Mouse (Mus musculus) stomach, embryonic 15.5 days (tissue): ENCODE data around the gene Ppm1k. TPM values are rescaled to one million over a fixed set of nuclear protein-coding genes. Genes with fewer than 3 reads are reported as not detected.
"Not testable (repeated sequence)": the region's sequence is repeated elsewhere in the genome, so short reads cannot be mapped to it uniquely, and the experiment has no call there.

Source experiments
- ATAC-seq: fragments of 200-750 bp; cut with Nextera tagmentation; 2 replicates; pipeline ENCODE4 v1.8.0; 2017; ENCODE audit warnings: low read depth, moderate number of reproducible peaks, moderate TSS enrichment; ENCODE audit not compliant: insufficient read depth, low FRiP score
- H3K27ac ChIP-seq: fragments of 300-500 bp; sonication (generic); 2 replicates; pipeline ENCODE4 v1.5.1; 2015; ENCODE audit warnings: mild to moderate bottlenecking, inconsistent platforms
- H3K27me3 ChIP-seq: fragments of 300-500 bp; sonication (generic); replicated peaks from 2 replicates; pipeline ENCODE4 v1.6.1; 2015; ENCODE audit warnings: inconsistent platforms
- H3K36me3 ChIP-seq: fragments of 300-500 bp; sonication (generic); 2 replicates; pipeline ENCODE4 v1.6.1; 2015; ENCODE audit warnings: inconsistent platforms
- H3K4me1 ChIP-seq: fragments of 300-500 bp; sonication (generic); 2 replicates; pipeline ENCODE4 v1.6.1; 2015; ENCODE audit warnings: inconsistent platforms
- H3K4me2 ChIP-seq: fragments of 300-500 bp; sonication (generic); 2 replicates; pipeline ENCODE4 v1.6.1; 2015; ENCODE audit warnings: mild to moderate bottlenecking, inconsistent platforms
- H3K4me3 ChIP-seq: fragments of 300-500 bp; sonication (generic); replicated peaks from 2 replicates; pipeline ENCODE4 v1.5.1; 2015; ENCODE audit warnings: inconsistent platforms
- H3K9ac ChIP-seq: fragments of 300-500 bp; sonication (generic); 2 replicates; pipeline ENCODE4 v1.6.1; 2015; ENCODE audit warnings: inconsistent platforms
- H3K9me3 ChIP-seq: fragments of 300-500 bp; sonication (generic); 2 replicates; pipeline ENCODE4 v1.6.1; 2016; ENCODE audit warnings: inconsistent platforms
- WGBS: fragments of 180-500 bp; shearing (Covaris S2); methylation state at CpG from one replicate; pipeline ENCODE4 v1.1.7; 2015; 5-methylcytosine and 5-hydroxymethylcytosine counted together
- polyA plus RNA-seq: library from polyadenylated mRNA; unstranded; fragments of >200 nt; fragmentation: Nextera tagmentation; extraction: Ambion mirVana; gene quantifications from 2 replicates; pipeline ENCODE4 v1.2.1, GENCODE M21; 2015

The Ppm1k gene
- polyA plus RNA-seq, 1 experiment from 2014 or later, result 4.9 TPM

- WGBS, result 52% methylated on average over 2 of the region's 2 CpGs
- ATAC-seq, result no peak
- H3K4me2 ChIP-seq, result no peak overlapping the region
Measured at GRCm38 (mm10) chr6:57544866-57545265, 9.6 kb upstream of the Ppm1k start.

GRCm38 (mm10) chr6:57543591-57543990 lies 8.3 kb upstream of the Ppm1k start:
- not testable (repeated sequence) for H3K27me3 ChIP-seq, H3K4me2 ChIP-seq, H3K27ac ChIP-seq

More at GRCm38 (mm10) chr6:57544866-57545265, 9.6 kb upstream of the Ppm1k start:
- no peak overlapping the region for H3K4me3 ChIP-seq
- H3K9ac ChIP-seq, result no peak overlapping the region
- H3K9me3 ChIP-seq, result no peaks in the 10 kb centered on the region
- no peaks in the 10 kb centered on the region for H3K27me3 ChIP-seq
- no peak overlapping the region for H3K27ac ChIP-seq
- H3K4me1 ChIP-seq, result no peaks in the 10 kb centered on the region
- H3K36me3 ChIP-seq, result no peaks in the 10 kb centered on the region

GRCm38 (mm10) chr6:57541737-57542335 lies 6.6 kb upstream of the Ppm1k start:
- ATAC-seq, result no peak
- Histone ChIP-seq H3K27me3 (no peaks in the 10 kb centered on the region), H3K4me2 (no peak overlapping the region), H3K36me3 (no peaks in the 10 kb centered on the region), H3K4me1 (no peaks in the 10 kb centered on the region), H3K9ac (no peak overlapping the region), H3K27ac (no peak overlapping the region), H3K4me3 (no peak overlapping the region), H3K9me3 (no peaks in the 10 kb centered on the region)
- 75% methylated on average over 1 of the region's 1 CpGs for WGBS

More at GRCm38 (mm10) chr6:57543591-57543990, 8.3 kb upstream of the Ppm1k start:
- H3K4me3 ChIP-seq, ATAC-seq, H3K9me3 ChIP-seq, H3K36me3 ChIP-seq, H3K9ac ChIP-seq, H3K4me1 ChIP-seq: not testable (repeated sequence)

- Histone ChIP-seq H3K9me3 (no peaks in the 10 kb centered on the region), H3K36me3 (no peaks in the 10 kb centered on the region), H3K4me3 (no peak overlapping the region), H3K27ac (no peak overlapping the region), H3K4me2 (no peak overlapping the region), H3K27me3 (no peaks in the 10 kb centered on the region), H3K9ac (no peak overlapping the region), H3K4me1 (no peaks in the 10 kb centered on the region)
- WGBS, result 65% methylated on average over 5 of the region's 5 CpGs
- peak; percentile 7; the same call in 1 of the 2 replicates for ATAC-seq
Measured at GRCm38 (mm10) chr6:57540950-57541498, 5.8 kb upstream of the Ppm1k start.

- Histone ChIP-seq H3K27me3 (no peaks in the 10 kb centered on the region), H3K4me1 (no peaks in the 10 kb centered on the region; the same call in 1 of the 2 replicates), H3K36me3 (no peaks in the 10 kb centered on the region), H3K27ac (no peak overlapping the region), H3K4me3 (no peak overlapping the region), H3K9me3 (no peaks in the 10 kb centered on the region), H3K4me2 (no peak overlapping the region), H3K9ac (no peak overlapping the region)
- no peak for ATAC-seq
- 76% methylated on average over 5 of the region's 5 CpGs for WGBS
Measured at GRCm38 (mm10) chr6:57537887-57538286, 2.6 kb upstream of the Ppm1k start.

GRCm38 (mm10) chr6:57535971-57536669 lies 852 bp upstream of the Ppm1k start:
- H3K4me2 ChIP-seq, result peak overlapping the region; percentile 54
- peak overlapping the region; percentile 59 for H3K4me3 ChIP-seq
- no peaks in the 10 kb centered on the region for H3K36me3 ChIP-seq
- peak overlapping the region; percentile 89 for H3K27ac ChIP-seq
- peak; percentile 43; the same call in 1 of the 2 replicates for ATAC-seq
- whole genome bisulfite sequencing, result 28% methylated on average over 14 of the region's 14 CpGs
- no peaks in the 10 kb centered on the region for H3K9me3 ChIP-seq
- H3K9ac ChIP-seq, result peak overlapping the region; percentile 26; the same call in 1 of the 2 replicates
- H3K27me3 ChIP-seq, result no peaks in the 10 kb centered on the region
- H3K4me1 ChIP-seq, result no peaks in the 10 kb centered on the region; the same call in 1 of the 2 replicates

- Histone ChIP-seq H3K4me3 (peak overlapping the region; percentile 59), H3K27ac (peak overlapping the region; percentile 83), H3K4me1 (no peaks in the 10 kb centered on the region; the same call in 1 of the 2 replicates), H3K36me3 (no peaks in the 10 kb centered on the region), H3K27me3 (no peaks in the 10 kb centered on the region), H3K9ac (peak overlapping the region; percentile 42), H3K4me2 (peak overlapping the region; percentile 76), H3K9me3 (no peaks in the 10 kb centered on the region)
- 0 out of 2 replicates have a peak, but pooled peaks have one; percentile 5 for ATAC-seq
- WGBS, result under 1% methylated on average over 31 of the region's 31 CpGs
Measured at GRCm38 (mm10) chr6:57534611-57535286, 519 bp downstream of the Ppm1k start.

GRCm38 (mm10) chr6:57534231-57534610 lies 1.0 kb downstream of the Ppm1k start:
- peak overlapping the region; percentile 83 for H3K27ac ChIP-seq
- peak overlapping the region; percentile 42 for H3K9ac ChIP-seq
- no peaks in the 10 kb centered on the region for H3K9me3 ChIP-seq
- peak overlapping the region; percentile 76 for H3K4me2 ChIP-seq
- H3K4me1 ChIP-seq, result no peaks in the 10 kb centered on the region; the same call in 1 of the 2 replicates
- H3K4me3 ChIP-seq, result peak overlapping the region; percentile 59
- 1% methylated on average over 8 of the region's 8 CpGs for WGBS
- no peaks in the 10 kb centered on the region for H3K27me3 ChIP-seq
- H3K36me3 ChIP-seq, result no peaks in the 10 kb centered on the region
- no peak for ATAC-seq

GRCm38 (mm10) chr6:57533410-57533809 lies 1.9 kb downstream of the Ppm1k start:
- Histone ChIP-seq H3K27ac (no peak overlapping the region), H3K27me3 (no peaks in the 10 kb centered on the region), H3K4me2 (peak overlapping the region; percentile 76), H3K9ac (no peak overlapping the region), H3K4me3 (peak overlapping the region; percentile 59; the same call in 1 of the 2 replicates), H3K36me3 (no peaks in the 10 kb centered on the region), H3K4me1 (no peaks in the 10 kb centered on the region; the same call in 1 of the 2 replicates), H3K9me3 (no peaks in the 10 kb centered on the region)
- no peak for ATAC-seq
- 28% methylated on average over 2 of the region's 2 CpGs for WGBS

- ATAC-seq, result no peak
- Histone ChIP-seq H3K4me2 (no peak overlapping the region), H3K9me3 (no peaks in the 10 kb centered on the region), H3K36me3 (no peaks in the 10 kb centered on the region), H3K9ac (no peak overlapping the region), H3K4me1 (no peaks in the 10 kb centered on the region; the same call in 1 of the 2 replicates), H3K27me3 (no peaks in the 10 kb centered on the region), H3K27ac (no peak overlapping the region), H3K4me3 (no peak overlapping the region)
- 53% methylated on average over 1 of the region's 1 CpGs for WGBS
Measured at GRCm38 (mm10) chr6:57532022-57532421, 3.2 kb downstream of the Ppm1k start.

- no peaks in the 10 kb centered on the region; the same call in 1 of the 2 replicates for H3K4me1 ChIP-seq
- WGBS, result 63% methylated on average over 1 of the region's 1 CpGs
- H3K27me3 ChIP-seq, result no peaks in the 10 kb centered on the region
- H3K4me2 ChIP-seq, result no peak overlapping the region
- H3K36me3 ChIP-seq, result no peaks in the 10 kb centered on the region
- ATAC-seq, result no peak
- H3K27ac ChIP-seq, result no peak overlapping the region
- H3K9me3 ChIP-seq, result no peaks in the 10 kb centered on the region
- H3K4me3 ChIP-seq, result no peak overlapping the region
- no peak overlapping the region for H3K9ac ChIP-seq
Measured at GRCm38 (mm10) chr6:57531441-57531840, 3.8 kb downstream of the Ppm1k start.
